Mouse (Mus musculus): ENCODE results near the gene Nrxn3.

DNA sequence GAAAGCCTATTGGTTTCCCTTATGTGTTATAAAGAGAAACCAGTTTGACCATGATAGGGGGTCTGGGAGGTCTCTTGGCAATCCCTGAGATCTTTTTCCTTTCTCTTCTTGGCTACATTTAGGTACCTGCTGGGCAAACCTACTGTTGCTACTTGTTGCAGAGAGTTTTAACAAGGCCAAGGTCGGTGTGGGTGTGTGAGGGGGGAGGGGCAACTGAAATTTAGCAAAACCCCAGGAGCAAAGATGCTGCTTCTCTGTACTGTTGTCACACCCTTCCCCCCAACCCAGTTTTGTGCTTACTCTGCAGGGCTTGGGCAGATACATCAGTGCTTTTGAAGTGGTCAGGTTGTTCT, 178.0 kb downstream of the Nrxn3 start:
- TF ChIP-seq CTCF (IDR thresholded peaks at IDR 0.05; ENCODE audit: borderline replicate concordance, insufficient read depth, low read length) (no peak), POLR2A (IDR thresholded peaks at IDR 0.05; ENCODE audit: low read depth, low read length) (no peak)
